Mouse (Mus musculus) liver, embryonic 14.5 days (tissue): ENCODE data around the gene Mif.

Experiments used
- CTCF ChIP-seq: IDR thresholded peaks from 2 replicates; pipeline ENCODE4 v1.5.1; 2016; ENCODE audit warnings: antibody characterized with exemption, low read depth, control low read depth
- EP300 ChIP-seq: IDR thresholded peaks from 2 replicates; pipeline ENCODE4 v1.6.1; 2016; ENCODE audit warnings: antibody characterized with exemption, low read depth

- TF ChIP-seq EP300 (no peak), CTCF (no peak)
Observed at GRCm38 (mm10) chr10:75839092-75839491, 20.9 kb downstream of the Mif start.
